Mouse (Mus musculus): Measurements from ENCODE around the gene Esam. TPM values are rescaled to one million over a fixed set of nuclear protein-coding genes. Genes with fewer than 3 reads are reported as not detected.

The Esam gene
- 256 and 260 TPM in 2 replicates for polyA plus RNA-seq (2015; fragmentation: Nextera tagmentation; extraction: Ambion mirVana)

DNA sequence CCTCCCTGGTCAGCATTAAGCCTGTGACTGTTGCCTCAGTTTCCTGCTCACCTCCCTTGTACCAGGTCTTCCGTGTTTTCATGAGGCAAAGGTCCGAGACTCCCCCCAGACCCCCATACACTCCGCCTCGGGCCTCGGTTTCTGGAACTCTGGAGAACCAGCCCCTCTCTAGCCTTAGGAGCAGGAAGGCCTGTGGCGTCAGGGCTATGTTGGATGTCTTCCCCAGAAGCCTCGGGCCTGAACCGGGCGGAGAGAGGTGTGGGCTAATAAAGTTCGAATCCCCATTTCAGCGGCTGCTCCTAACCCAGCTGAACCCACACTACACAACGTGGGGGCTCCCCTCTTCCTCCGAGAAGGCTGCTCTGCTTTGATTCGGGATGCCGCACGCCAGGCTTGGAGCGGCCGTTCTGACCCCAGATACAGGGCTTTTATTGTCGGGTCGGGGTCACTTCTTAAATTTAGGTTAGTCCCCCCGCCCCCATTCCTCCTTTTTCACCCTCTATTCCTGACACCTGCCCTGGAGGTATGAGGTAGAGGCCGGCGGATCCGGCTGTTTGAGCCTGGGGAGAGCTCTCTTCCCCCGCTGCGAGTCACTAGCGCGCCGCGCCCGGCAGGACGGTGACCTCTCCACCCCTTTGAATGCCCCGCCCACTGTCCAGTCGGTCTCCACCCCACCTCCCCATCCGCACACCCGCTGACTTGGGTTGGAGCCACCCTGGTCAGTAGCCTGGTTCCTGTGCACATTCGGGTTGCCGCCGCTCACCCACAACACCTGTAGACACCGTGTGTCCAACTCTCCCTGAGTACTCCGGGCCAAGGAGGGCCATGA is at the start of gene Esam:
TSS of gene Esam (plus strand) at position 683 of the 829 bp plus-strand sequence.
- H3K9ac ChIP-seq (replicated peaks; ENCODE audit: low read depth) = peak within 1 kb of the TSS; percentile 47
- peak within 1 kb of the TSS; percentile 94 for H3K27ac ChIP-seq (ENCODE audit: low read length)
- no peaks in the 10 kb centered on the region for H3K36me3 ChIP-seq (ENCODE audit: insufficient read depth, low read length)
- peak within 1 kb of the TSS; percentile 70 for H3K4me2 ChIP-seq (replicated peaks; ENCODE audit: low read depth, low read length)
- DNase-seq (ENCODE audit: low spot score) = peak; percentile 90
- H3K27me3 ChIP-seq (replicated peaks; ENCODE audit: insufficient read depth, low read length) = no peaks in the 10 kb centered on the region
- TF ChIP-seq CTCF (IDR thresholded peaks at IDR 0.05) (peak; percentile 31), EP300 (IDR thresholded peaks at IDR 0.05) (no peak)
- peaks cover 8% of the 10 kb centered on the region for H3K4me1 ChIP-seq (ENCODE audit: insufficient read depth, low read depth, low read length)
- peak; percentile 66 for ATAC-seq
- no peaks in the 10 kb centered on the region for H3K9me3 ChIP-seq (ENCODE audit: low read length)
- WGBS = 14% methylated on average over 38 of the region's 41 CpGs
- H3K4me3 ChIP-seq (ENCODE audit: low read depth, low read length) = peak within 1 kb of the TSS; percentile 51

DNA sequence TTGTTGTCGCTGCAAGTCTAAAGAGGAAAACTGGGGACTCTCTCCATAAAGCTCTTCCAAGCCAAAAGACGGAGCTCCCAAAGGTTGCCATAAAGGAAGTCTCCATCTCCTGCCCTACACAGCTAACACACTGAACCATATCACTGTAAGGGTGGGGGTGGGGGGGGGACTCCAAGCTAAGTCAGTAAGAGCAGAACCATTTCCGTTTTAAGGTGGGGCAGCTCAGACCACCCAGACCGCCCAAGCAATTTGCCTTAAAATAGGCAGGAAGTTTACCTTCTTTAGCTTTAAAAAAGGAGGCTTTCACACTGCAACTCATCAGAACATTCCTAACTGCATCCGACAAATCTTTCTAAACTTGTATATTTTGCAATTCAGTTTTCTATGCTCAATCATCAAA is 42.7 kb upstream of the Esam start:
- no peaks in the 10 kb centered on the region for H3K36me3 ChIP-seq (ENCODE audit: insufficient read depth, low read length)
- no peak overlapping the region for H3K4me2 ChIP-seq (replicated peaks; ENCODE audit: low read depth, low read length)
- TF ChIP-seq CTCF (IDR thresholded peaks at IDR 0.05) (no peak), EP300 (IDR thresholded peaks at IDR 0.05) (no peak)
- no peak overlapping the region for H3K27ac ChIP-seq (ENCODE audit: low read length)
- no peak overlapping the region for H3K4me3 ChIP-seq (ENCODE audit: low read depth, low read length)
- ATAC-seq (no peak), DNase-seq (ENCODE audit: low spot score) (no peak)
- no peak overlapping the region for H3K9ac ChIP-seq (replicated peaks; ENCODE audit: low read depth)
- H3K4me1 ChIP-seq (ENCODE audit: insufficient read depth, low read depth, low read length) = peaks cover 2% of the 10 kb centered on the region; the same call in 1 of the 2 replicates
- WGBS = 52% methylated on average over 5 of the region's 5 CpGs
- H3K27me3 ChIP-seq (replicated peaks; ENCODE audit: insufficient read depth, low read length) = no peaks in the 10 kb centered on the region
- no peaks in the 10 kb centered on the region for H3K9me3 ChIP-seq (ENCODE audit: low read length)

DNA sequence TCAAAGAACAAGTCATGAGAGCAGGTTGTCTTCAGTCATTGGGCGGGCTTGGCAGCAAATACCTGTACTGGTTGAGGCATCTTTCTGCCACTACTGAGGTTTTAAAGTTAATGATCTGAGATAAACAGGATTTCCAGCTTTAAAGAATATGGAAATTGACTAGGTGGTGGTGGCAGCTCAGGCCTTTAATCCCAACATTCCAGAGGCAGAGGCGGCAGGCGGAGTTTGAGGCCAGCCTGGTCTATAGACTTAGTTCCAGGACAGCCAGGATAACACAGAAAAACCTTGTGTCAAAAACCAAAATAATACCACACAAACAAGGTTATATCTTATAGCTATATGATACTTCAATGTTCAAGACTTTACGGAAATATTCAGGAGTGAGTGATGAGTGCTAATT is 39.8 kb upstream of the Esam start:
- H3K9ac ChIP-seq (replicated peaks; ENCODE audit: low read depth) = peak overlapping the region; percentile 90; the same call in 1 of the 2 replicates
- peak overlapping the region; percentile 100 for H3K4me3 ChIP-seq (ENCODE audit: low read depth, low read length)
- TF ChIP-seq EP300 (IDR thresholded peaks at IDR 0.05) = no peak
- TF ChIP-seq CTCF (IDR thresholded peaks at IDR 0.05) = no peak
- WGBS = 41% methylated on average over 4 of the region's 4 CpGs
- H3K27me3 ChIP-seq (replicated peaks; ENCODE audit: insufficient read depth, low read length) = no peaks in the 10 kb centered on the region
- ATAC-seq = no peak
- peak overlapping the region; percentile 100 for H3K27ac ChIP-seq (ENCODE audit: low read length)
- H3K4me2 ChIP-seq (replicated peaks; ENCODE audit: low read depth, low read length) = peak overlapping the region; percentile 92
- no peaks in the 10 kb centered on the region for H3K9me3 ChIP-seq (ENCODE audit: low read length)
- no peak for DNase-seq (ENCODE audit: low spot score)
- H3K4me1 ChIP-seq (ENCODE audit: insufficient read depth, low read depth, low read length) = peaks cover 6% of the 10 kb centered on the region; the same call in 1 of the 2 replicates
- no peaks in the 10 kb centered on the region for H3K36me3 ChIP-seq (ENCODE audit: insufficient read depth, low read length)

DNA sequence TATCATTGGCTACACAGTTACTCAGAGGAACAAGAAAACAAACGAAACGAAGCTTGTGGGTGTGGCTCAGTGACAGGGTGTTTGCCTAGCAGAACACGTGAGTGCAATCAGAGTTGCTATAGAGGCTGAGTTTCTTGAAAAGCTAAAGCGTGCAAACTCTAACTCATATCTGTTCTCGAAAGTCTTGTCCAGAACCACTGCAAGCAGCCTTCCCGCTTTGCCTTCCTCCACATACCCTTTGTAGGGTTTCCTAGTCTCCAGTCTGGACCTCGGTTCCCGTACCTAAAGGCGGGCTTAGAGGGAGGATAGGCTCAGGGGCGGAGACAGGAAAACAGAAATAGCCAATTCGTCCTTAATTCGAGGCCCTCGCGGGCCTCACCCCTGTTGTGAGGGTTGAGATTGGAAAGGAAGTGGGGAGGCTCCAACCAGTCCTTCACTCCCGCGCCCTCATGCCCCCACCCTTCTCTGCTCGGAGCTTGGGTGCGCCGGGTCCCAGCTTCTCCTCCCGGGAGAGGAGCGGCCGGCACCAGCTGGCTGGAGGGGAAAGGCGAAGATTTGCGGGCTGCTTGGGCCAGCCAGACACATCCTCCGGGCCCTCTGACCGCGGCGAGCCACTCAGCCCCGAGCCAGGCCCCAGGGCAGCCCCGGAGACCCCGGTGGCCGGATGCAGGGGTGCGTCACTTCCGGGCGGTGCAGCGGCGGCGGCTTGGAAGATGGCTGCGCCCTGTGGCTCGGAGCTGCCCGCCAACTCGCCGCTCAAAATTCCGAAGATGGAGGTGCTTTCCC is 39.1 kb upstream of the Esam start, which contains the start of gene Msantd2:
TSS of gene Msantd2 (plus strand) at position 709 of the 786 bp plus-strand sequence.
- H3K4me2 ChIP-seq (replicated peaks; ENCODE audit: low read depth, low read length) = peak within 1 kb of the TSS; percentile 92
- no peaks in the 10 kb centered on the region for H3K36me3 ChIP-seq (ENCODE audit: insufficient read depth, low read length)
- peak; percentile 94 for DNase-seq (ENCODE audit: low spot score)
- peak within 1 kb of the TSS; percentile 100 for H3K27ac ChIP-seq (ENCODE audit: low read length)
- no peaks in the 10 kb centered on the region for H3K9me3 ChIP-seq (ENCODE audit: low read length)
- peak; percentile 34; the same call in 1 of the 2 replicates for TF ChIP-seq EP300 (IDR thresholded peaks at IDR 0.05)
- no peak for TF ChIP-seq CTCF (IDR thresholded peaks at IDR 0.05)
- ATAC-seq = peak; percentile 97
- H3K4me3 ChIP-seq (ENCODE audit: low read depth, low read length) = peak within 1 kb of the TSS; percentile 100
- H3K4me1 ChIP-seq (ENCODE audit: insufficient read depth, low read depth, low read length) = peaks cover 6% of the 10 kb centered on the region; the same call in 1 of the 2 replicates
- 0% methylated on average over 27 of the region's 44 CpGs for WGBS
- no peaks in the 10 kb centered on the region for H3K27me3 ChIP-seq (replicated peaks; ENCODE audit: insufficient read depth, low read length)
- peak within 1 kb of the TSS; percentile 90 for H3K9ac ChIP-seq (replicated peaks; ENCODE audit: low read depth)

DNA sequence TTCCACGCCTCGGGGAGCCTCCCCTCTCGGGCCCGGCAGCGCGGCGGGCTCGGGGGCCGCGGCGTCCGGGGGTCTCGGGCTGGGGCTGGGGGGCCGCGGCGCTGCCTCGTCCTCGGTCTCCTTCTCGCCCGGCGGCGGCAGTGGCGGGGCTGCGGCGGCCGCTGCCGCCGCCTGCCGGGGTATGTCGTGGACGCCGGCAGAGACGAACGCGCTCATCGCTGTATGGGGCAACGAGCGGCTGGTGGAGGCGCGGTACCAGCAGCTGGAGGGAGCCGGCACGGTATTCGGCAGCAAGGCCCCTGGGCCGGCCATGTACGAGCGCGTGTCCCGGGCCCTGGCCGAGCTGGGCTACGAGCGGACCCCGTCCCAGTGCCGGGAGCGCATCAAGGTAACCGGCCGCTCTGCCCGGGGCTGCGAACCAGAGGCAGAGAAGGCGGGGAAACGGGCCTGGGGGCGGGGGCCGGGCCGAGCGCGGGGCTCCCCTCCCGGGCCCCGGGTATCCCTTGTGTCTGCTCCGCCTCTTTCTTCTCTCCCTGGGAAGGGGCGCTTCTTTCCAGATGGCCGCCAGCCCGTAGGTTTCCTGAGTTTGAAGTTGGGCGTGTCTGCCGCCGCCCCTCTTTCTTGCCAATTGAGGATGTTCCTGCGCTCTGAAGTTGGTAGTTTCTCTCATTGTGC is 38.3 kb upstream of the Esam start:
- Histone ChIP-seq H3K4me2 (replicated peaks; ENCODE audit: low read depth, low read length) (peak overlapping the region; percentile 92), H3K27ac (ENCODE audit: low read length) (peak overlapping the region; percentile 100), H3K4me3 (ENCODE audit: low read depth, low read length) (peak overlapping the region; percentile 100), H3K9me3 (ENCODE audit: low read length) (no peaks in the 10 kb centered on the region), H3K9ac (replicated peaks; ENCODE audit: low read depth) (peak overlapping the region; percentile 90), H3K27me3 (replicated peaks; ENCODE audit: insufficient read depth, low read length) (no peaks in the 10 kb centered on the region), H3K4me1 (ENCODE audit: insufficient read depth, low read depth, low read length) (peaks cover 6% of the 10 kb centered on the region; the same call in 1 of the 2 replicates), H3K36me3 (ENCODE audit: insufficient read depth, low read length) (no peaks in the 10 kb centered on the region)
- 1% methylated on average over 50 of the region's 75 CpGs for WGBS
- TF ChIP-seq EP300 (IDR thresholded peaks at IDR 0.05) = no peak
- 0 out of 2 replicates have a peak, but pooled peaks have one; percentile 4 for TF ChIP-seq CTCF (IDR thresholded peaks at IDR 0.05)
- peak; percentile 41 for ATAC-seq
- DNase-seq (ENCODE audit: low spot score) = peak; percentile 80
